8 mouse cellular contexts compared by ENCODE assay signal in the genomic region with DNA sequence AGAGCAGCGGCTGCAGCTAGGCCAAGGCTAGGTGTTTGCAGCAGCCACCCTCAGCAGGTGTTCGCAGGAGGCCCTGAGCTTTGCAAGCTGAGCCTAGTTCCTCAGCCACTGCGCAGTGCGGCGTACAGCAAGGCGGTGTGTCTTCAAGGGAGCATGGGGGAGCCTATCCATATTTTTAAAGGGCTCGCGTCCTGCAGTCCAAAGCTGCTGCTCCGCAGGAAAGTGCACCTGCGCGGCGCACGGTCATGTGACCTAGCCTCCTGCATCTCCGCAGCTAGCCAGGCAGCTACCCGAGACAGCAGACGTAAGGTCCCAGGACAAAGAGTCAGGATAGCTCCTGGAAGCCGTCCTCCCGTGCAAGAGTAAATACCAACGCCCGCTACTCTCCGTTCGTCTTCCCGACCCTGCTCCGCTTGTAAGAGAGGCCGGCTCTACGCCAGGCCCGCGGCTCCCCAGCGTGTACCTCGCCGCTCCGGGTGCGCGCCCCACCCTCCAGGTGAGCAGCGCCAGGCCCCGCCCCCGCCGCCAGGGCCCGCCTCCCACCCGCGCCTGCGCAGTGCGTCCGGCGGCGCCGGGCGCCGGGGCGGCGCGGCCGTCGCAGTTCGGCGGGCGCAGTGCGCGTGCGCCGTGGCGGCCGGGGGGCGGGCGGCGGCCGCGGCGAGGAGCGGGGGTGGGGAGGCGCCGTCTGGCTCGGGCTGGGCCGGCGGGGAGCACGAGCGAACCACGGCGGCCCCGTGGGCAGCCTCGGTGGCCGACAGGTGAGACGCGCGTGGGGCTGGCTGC. TPM values are rescaled to one million over a fixed set of nuclear protein-coding genes. Genes with fewer than 3 reads are reported as not detected.
A peak's percentile ranks its signal among the peaks of the same experiment; 100 is the strongest.
DNase-seq lines count a peak whose midpoint lies in the region; ATAC-seq and TF ChIP-seq lines count a peak whose summit lies in the region.

Spin1 (plus strand) TSS at position 648 of the 783 bp plus-strand sequence.

- H3K36me3 ChIP-seq in erythroblast, embryonic 14.5 days (ENCODE audit: control insufficient read depth): no peaks in the 10 kb centered on the region
- peaks cover 7% of the 10 kb centered on the region; the same call in 1 of the 2 replicates for H3K36me3 ChIP-seq in embryonic facial prominence, embryonic 12.5 days
- peaks cover 2% of the 10 kb centered on the region; the same call in 1 of the 2 replicates for H3K36me3 ChIP-seq in heart, adult 2 months (ENCODE audit: control insufficient read depth, insufficient read depth, low read length)
- peaks cover 22% of the 10 kb centered on the region; the same call in 1 of the 2 replicates for H3K36me3 ChIP-seq in limb, embryonic 12.5 days
- no peaks in the 10 kb centered on the region for H3K36me3 ChIP-seq in midbrain, embryonic 14.5 days (ENCODE audit: control insufficient read depth, insufficient read depth, low read length)

- peak within 1 kb of the TSS; percentile 80 for H3K4me3 ChIP-seq in erythroblast, embryonic 14.5 days (replicated peaks)
- H3K4me3 ChIP-seq in embryonic facial prominence, embryonic 12.5 days: peak within 1 kb of the TSS; percentile 85
- H3K4me3 ChIP-seq in heart, adult 2 months: peak within 1 kb of the TSS; percentile 53
- peak within 1 kb of the TSS; percentile 89 for H3K4me3 ChIP-seq in limb, embryonic 12.5 days (replicated peaks)
- peak within 1 kb of the TSS; percentile 87 for H3K4me3 ChIP-seq in midbrain, embryonic 14.5 days (replicated peaks; ENCODE audit: low read depth, low read length)

- peak; percentile 93 to 94 for DNase-seq in heart, adult 2 months
- DNase-seq in kidney, adult 8-10 months: peak; percentile 84 to 85
- peak; percentile 95 for DNase-seq in midbrain, embryonic 14.5 days
- peak; percentile 73 for DNase-seq in spleen, adult 12 weeks (ENCODE audit: low spot score)

- no peak; the same call in 1 of the 2 replicates for TF ChIP-seq POLR2A in heart, adult 2 months (IDR thresholded peaks at IDR 0.05; ENCODE audit: insufficient read depth, low read depth, low read length)

- intact Hi-C loops in heart, adult 2 months (cut with DNase I): loop anchor here (1.0 to 5.0 kb wide), 3 partner anchors 37 to 317 kb away; no protein-coding TSS in a partner anchor

- no peak for TF ChIP-seq CTCF in heart, adult 2 months (IDR thresholded peaks at IDR 0.05)

- peaks cover 13% of the 10 kb centered on the region for H3K4me1 ChIP-seq in erythroblast, embryonic 14.5 days (ENCODE audit: control insufficient read depth)
- H3K4me1 ChIP-seq in embryonic facial prominence, embryonic 12.5 days: peaks cover 10% of the 10 kb centered on the region; the same call in 1 of the 2 replicates
- peaks cover 7% of the 10 kb centered on the region for H3K4me1 ChIP-seq in heart, adult 2 months (ENCODE audit: control insufficient read depth, insufficient read depth, low read length)
- peaks cover 28% of the 10 kb centered on the region for H3K4me1 ChIP-seq in limb, embryonic 12.5 days (replicated peaks)
- peaks cover 14% of the 10 kb centered on the region for H3K4me1 ChIP-seq in midbrain, embryonic 14.5 days (ENCODE audit: control insufficient read depth, insufficient read depth, low read length)

- H3K9ac ChIP-seq in embryonic facial prominence, embryonic 12.5 days: peak within 1 kb of the TSS; percentile 98
- H3K9ac ChIP-seq in heart, adult 2 months (ENCODE audit: low read depth, low read length): peak within 1 kb of the TSS; percentile 95
- peak within 1 kb of the TSS; percentile 97 for H3K9ac ChIP-seq in limb, embryonic 12.5 days (replicated peaks)
- peak within 1 kb of the TSS; percentile 96 for H3K9ac ChIP-seq in midbrain, embryonic 14.5 days (replicated peaks; ENCODE audit: low read length)

- under 1% methylated on average over 81 of the region's 85 CpGs for WGBS in embryonic facial prominence, embryonic 12.5 days
- 9% methylated on average over 83 of the region's 85 CpGs for WGBS in heart, adult 2 months
- under 1% methylated on average over 74 of the region's 85 CpGs for WGBS in limb, embryonic 12.5 days
- under 1% methylated on average over 69 of the region's 85 CpGs for WGBS in midbrain, embryonic 14.5 days

- H3K4me2 ChIP-seq in embryonic facial prominence, embryonic 12.5 days (replicated peaks): peak within 1 kb of the TSS; percentile 94
- H3K4me2 ChIP-seq in limb, embryonic 12.5 days: peak within 1 kb of the TSS; percentile 93
- peak within 1 kb of the TSS; percentile 60 for H3K4me2 ChIP-seq in midbrain, embryonic 14.5 days (ENCODE audit: low read length)

- H3K79me2 ChIP-seq in heart, adult 2 months (replicated peaks; ENCODE audit: control insufficient read depth, insufficient read depth, low read length): peaks cover 6% of the 10 kb centered on the region; the same call in 1 of the 2 replicates

- peaks cover 23% of the 10 kb centered on the region for H3K27me3 ChIP-seq in erythroblast, embryonic 14.5 days (ENCODE audit: control insufficient read depth)
- H3K27me3 ChIP-seq in embryonic facial prominence, embryonic 12.5 days: no peaks in the 10 kb centered on the region
- H3K27me3 ChIP-seq in heart, adult 2 months (ENCODE audit: control insufficient read depth, insufficient read depth, low read length): no peaks in the 10 kb centered on the region
- H3K27me3 ChIP-seq in limb, embryonic 12.5 days: no peaks in the 10 kb centered on the region
- H3K27me3 ChIP-seq in midbrain, embryonic 14.5 days (ENCODE audit: control insufficient read depth, insufficient read depth, low read length): no peaks in the 10 kb centered on the region

- peak within 1 kb of the TSS; percentile 96 for H3K27ac ChIP-seq in embryonic facial prominence, embryonic 12.5 days
- H3K27ac ChIP-seq in heart, adult 2 months: peak within 1 kb of the TSS; percentile 97
- peak within 1 kb of the TSS; percentile 94 for H3K27ac ChIP-seq in limb, embryonic 12.5 days
- H3K27ac ChIP-seq in midbrain, embryonic 14.5 days (replicated peaks; ENCODE audit: low read depth, low read length): peak within 1 kb of the TSS; percentile 95

- H3K9me3 ChIP-seq in erythroblast, embryonic 14.5 days (ENCODE audit: control insufficient read depth, low read length): peaks cover 5% of the 10 kb centered on the region; the same call in 1 of the 2 replicates
- H3K9me3 ChIP-seq in embryonic facial prominence, embryonic 12.5 days: no peaks in the 10 kb centered on the region
- peaks cover 17% of the 10 kb centered on the region; the same call in 1 of the 2 replicates for H3K9me3 ChIP-seq in limb, embryonic 12.5 days
- 0 out of 2 replicates have a peak, but pooled peaks cover 4% of the 10 kb centered on the region for H3K9me3 ChIP-seq in midbrain, embryonic 14.5 days (ENCODE audit: control insufficient read depth, low read length)

- TF ChIP-seq EP300 in heart, adult 2 months (IDR thresholded peaks at IDR 0.05; ENCODE audit: insufficient read depth, low read depth, low read length): no peak

- ATAC-seq in erythroblast, adult 5-6 weeks (replicated peaks; ENCODE audit: low FRiP score, poor library complexity, severe bottlenecking): no peak
- ATAC-seq in embryonic facial prominence, embryonic 12.5 days (ENCODE audit: insufficient number of reproducible peaks, insufficient read depth, low FRiP score, low TSS enrichment): peak; percentile 79
- ATAC-seq in limb, embryonic 12.5 days (ENCODE audit: insufficient number of reproducible peaks, insufficient read depth, low FRiP score, low TSS enrichment, low read depth): peak; percentile 79
- ATAC-seq in midbrain, embryonic 14.5 days (ENCODE audit: low FRiP score, low TSS enrichment): peak; percentile 89

RNA-seq across cellular contexts. Expression of gene Spin1, which starts in this region (rescaled TPM):
- 0.03 and 0.07 TPM in 2 replicates for polyA plus RNA-seq in erythroblast, embryonic 14.5 days (2012)
- 4.4 and 6.9 TPM in 2 replicates for total RNA-seq in erythroblast, adult 5-6 weeks (2015; ENCODE audit: low replicate concordance)
- 6.0 and 9.3 TPM in 2 replicates for total RNA-seq in erythroblast, adult 5-6 weeks (2017; ENCODE audit: low replicate concordance)
- polyA plus RNA-seq in embryonic facial prominence, embryonic 12.5 days (2016; fragmentation: Nextera tagmentation; extraction: Ambion mirVana): 140 and 145 TPM in 2 replicates
- 10 to 100 TPM; 33.5 to 33.7 TPM for total RNA-seq in heart, adult 2 months (2021)
- 14.2 and 22.5 TPM in 2 replicates for polyA plus RNA-seq in heart, adult 2 months (2012; rRNA removed)
- polyA plus RNA-seq in limb, embryonic 12.5 days (2016; fragmentation: Nextera tagmentation; extraction: Ambion mirVana): 142 and 146 TPM in 2 replicates
- 149 and 202 TPM in 2 replicates for polyA plus RNA-seq in midbrain, embryonic 14.5 days (2014; fragmentation: Nextera tagmentation; extraction: Ambion mirVana)

Comparison
In these comparisons a context has a peak if more than half of its experiments do, and no peak if none do; other contexts are left out.
1. RNA of gene Spin1 (polyA plus RNA-seq): 149 to 202 TPM in midbrain, embryonic 14.5 days, 140 to 145 TPM in embryonic facial prominence, embryonic 12.5 days, 142 to 146 TPM in limb, embryonic 12.5 days and 14.2 to 22.5 TPM in heart, adult 2 months; 0.03 to 0.07 TPM in erythroblast, embryonic 14.5 days; every median in the first group is over 10 times any median in the second.
2. Peak in every context shown above with its lines, with median percentiles within 50 percentile points of each other: H3K4me3 ChIP-seq, H3K27ac ChIP-seq, H3K4me2 ChIP-seq, H3K9ac ChIP-seq and DNase-seq.